Mouse (Mus musculus) lung, embryonic 16.5 days (tissue): ENCODE measurements around the gene Wdr78. TPM values are rescaled to one million over a fixed set of nuclear protein-coding genes. Genes with fewer than 3 reads are reported as not detected.

Experiments
- ATAC-seq: fragments of 200-750 bp; cut with Nextera tagmentation; 2 replicates; pipeline ENCODE4 v1.8.0; 2017; ENCODE audit warnings: low read depth, mild to moderate bottlenecking, moderate library complexity
- H3K27ac ChIP-seq: fragments of 300-500 bp; sonication (generic); 2 replicates; pipeline ENCODE4 v1.5.1; 2014; ENCODE audit warnings: mild to moderate bottlenecking, control low read depth, low read length
- H3K27me3 ChIP-seq: fragments of 300-500 bp; sonication (generic); 2 replicates; pipeline ENCODE4 v1.6.1; 2014; ENCODE audit warnings: low read depth, low read length, mixed read lengths; ENCODE audit not compliant: control insufficient read depth, insufficient read depth
- H3K36me3 ChIP-seq: fragments of 300-500 bp; sonication (generic); 2 replicates; pipeline ENCODE4 v1.6.1; 2014; ENCODE audit warnings: low read length; ENCODE audit not compliant: control insufficient read depth, insufficient read depth
- H3K4me1 ChIP-seq: fragments of 300-500 bp; sonication (generic); replicated peaks from 2 replicates; pipeline ENCODE4 v1.6.1; 2014; ENCODE audit warnings: low read length, mixed read lengths; ENCODE audit not compliant: control insufficient read depth, insufficient read depth
- H3K4me2 ChIP-seq: fragments of 300-500 bp; sonication (generic); 2 replicates; pipeline ENCODE4 v1.6.1; 2014; ENCODE audit warnings: low read depth, low read length, control low read depth
- H3K4me3 ChIP-seq: fragments of 300-500 bp; sonication (generic); 2 replicates; pipeline ENCODE4 v1.5.1; 2014; ENCODE audit warnings: mild to moderate bottlenecking, low read length, control low read depth
- H3K9ac ChIP-seq: fragments of 300-500 bp; sonication (generic); 2 replicates; pipeline ENCODE4 v1.6.1; 2014; ENCODE audit warnings: low read length, control low read depth
- H3K9me3 ChIP-seq: fragments of 300-500 bp; sonication (generic); 2 replicates; pipeline ENCODE4 v1.6.1; 2016; ENCODE audit warnings: low read length; ENCODE audit not compliant: control insufficient read depth
- WGBS: fragments of 180-500 bp; shearing (Covaris S2); extraction: QIAGEN DNeasy Blood & Tissue Kit; methylation state at CpG from one replicate; pipeline ENCODE4 v1.1.7; 2014; 5-methylcytosine and 5-hydroxymethylcytosine counted together
- polyA plus RNA-seq: library from polyadenylated mRNA; unstranded; fragments of >200 nt; fragmentation: Nextera tagmentation; extraction: Ambion mirVana; gene quantifications from 2 replicates; pipeline ENCODE4 v1.2.1, GENCODE M21; 2015

Gene Wdr78
- 5.0 and 7.6 TPM in 2 replicates for polyA plus RNA-seq

DNA sequence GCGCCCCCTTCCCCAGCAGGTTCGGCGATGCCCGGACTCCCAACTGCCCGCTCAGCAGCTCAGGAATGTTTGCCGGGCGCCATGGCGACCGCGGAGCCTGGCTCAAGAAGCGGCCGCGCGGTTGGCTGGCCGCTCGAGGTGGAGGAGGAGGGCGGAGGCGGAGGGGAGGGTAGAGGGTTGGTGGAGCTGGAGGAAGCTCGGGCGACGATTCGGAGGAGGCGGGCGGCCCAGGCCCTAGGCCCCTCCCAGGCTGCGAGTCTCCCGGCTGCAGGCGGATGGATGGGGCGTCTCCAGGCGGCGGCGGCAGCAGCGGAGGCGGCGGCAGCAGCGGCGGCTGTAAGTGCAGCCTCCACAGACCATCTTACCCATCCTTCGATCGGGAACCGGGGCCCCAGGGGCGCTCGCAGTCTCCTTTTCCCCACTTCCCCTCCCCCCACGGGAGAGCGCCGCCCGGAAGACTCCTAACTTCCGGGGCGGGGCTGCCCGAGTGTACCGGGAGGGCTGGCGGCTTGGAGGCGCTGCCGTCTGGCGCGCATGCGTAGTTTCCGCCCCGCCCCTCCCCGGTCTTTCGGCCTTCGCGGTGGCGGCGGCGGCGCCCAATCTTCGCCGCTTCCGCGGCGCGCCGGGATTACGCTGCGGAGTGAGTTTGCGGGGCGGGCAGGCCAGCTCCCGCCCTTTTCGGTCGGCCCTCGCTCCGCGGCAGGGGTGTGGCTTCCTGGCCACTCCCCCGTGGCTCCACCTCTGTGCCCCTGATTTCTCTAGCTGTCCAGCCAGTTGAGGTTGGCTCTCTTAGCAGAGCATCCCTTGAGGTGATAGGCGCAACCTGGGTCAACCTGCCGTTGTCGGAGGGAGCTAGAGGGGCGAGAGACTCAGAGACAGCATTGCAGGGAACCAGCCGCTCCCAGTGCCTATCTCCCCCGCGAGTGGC lies at the start of gene Wdr78, which contains the start of gene Mier1:
TSS of gene Wdr78 (minus strand) at position 372 of the 928 bp plus-strand sequence.
TSS of gene Mier1 (plus strand) at position 207 of the 928 bp plus-strand sequence.
- Histone ChIP-seq H3K36me3 (peaks cover 5% of the 10 kb centered on the region), H3K9ac (peak within 1 kb of the TSS; percentile 90), H3K9me3 (no peaks in the 10 kb centered on the region), H3K4me1 (peaks cover 22% of the 10 kb centered on the region), H3K27me3 (no peaks in the 10 kb centered on the region), H3K27ac (peak within 1 kb of the TSS; percentile 99), H3K4me3 (peak within 1 kb of the TSS; percentile 80), H3K4me2 (peak within 1 kb of the TSS; percentile 57)
- WGBS = 0% methylated on average over 75 of the region's 90 CpGs
- ATAC-seq = peak; percentile 99

DNA sequence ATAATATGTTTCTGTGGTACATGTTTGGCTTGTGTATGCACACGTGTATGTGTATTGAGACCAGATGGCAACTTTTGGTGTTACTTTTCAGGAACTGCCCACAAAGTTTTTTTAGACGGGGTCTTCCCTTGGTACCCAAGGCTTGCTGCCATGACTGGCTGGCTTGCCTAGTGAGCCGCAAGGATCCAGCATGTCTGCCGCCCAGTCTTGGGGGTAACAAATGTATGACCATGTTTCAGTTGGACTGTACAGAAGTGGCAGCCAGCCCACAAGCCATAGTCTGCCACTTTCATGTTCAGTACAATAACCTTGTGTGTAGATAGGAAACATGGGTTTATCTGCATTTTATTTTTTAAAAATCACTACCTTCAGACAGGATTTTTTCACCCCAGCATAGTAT lies 44.4 kb upstream of the Wdr78 start:
- Histone ChIP-seq H3K4me2 (no peak overlapping the region), H3K27me3 (no peaks in the 10 kb centered on the region), H3K27ac (no peak overlapping the region), H3K4me3 (no peak overlapping the region), H3K9me3 (no peaks in the 10 kb centered on the region), H3K4me1 (no peaks in the 10 kb centered on the region), H3K9ac (no peak overlapping the region), H3K36me3 (peaks cover 31% of the 10 kb centered on the region)
- 91% methylated on average over 4 of the region's 4 CpGs for WGBS
- ATAC-seq = no peak

DNA sequence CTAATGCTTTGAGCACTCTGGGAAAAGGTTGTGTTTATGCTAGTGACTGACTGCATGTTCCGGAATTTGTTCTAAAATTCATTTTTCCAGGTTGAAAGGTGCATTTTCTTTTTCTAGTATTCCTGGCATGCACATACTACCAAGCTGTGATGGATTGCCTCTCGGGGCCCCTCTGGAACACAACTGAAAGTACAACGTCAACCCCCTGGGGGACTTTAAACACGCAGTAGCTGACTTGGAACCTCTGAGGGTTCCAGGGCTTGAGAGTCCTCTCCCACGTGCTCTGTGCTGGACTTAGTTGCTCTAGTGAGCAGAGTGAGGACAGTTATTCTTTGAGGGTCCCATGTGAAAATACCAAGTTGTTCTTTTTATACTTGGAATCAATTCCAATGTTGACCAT lies 37.6 kb upstream of the Wdr78 start:
- no peaks in the 10 kb centered on the region for H3K4me1 ChIP-seq
- no peaks in the 10 kb centered on the region for H3K9me3 ChIP-seq
- WGBS = 88% methylated on average over 5 of the region's 5 CpGs
- no peak overlapping the region for H3K9ac ChIP-seq
- peaks cover 30% of the 10 kb centered on the region for H3K36me3 ChIP-seq
- no peak for ATAC-seq
- no peak overlapping the region for H3K27ac ChIP-seq
- no peaks in the 10 kb centered on the region for H3K27me3 ChIP-seq
- no peak overlapping the region for H3K4me2 ChIP-seq
- no peak overlapping the region for H3K4me3 ChIP-seq

DNA sequence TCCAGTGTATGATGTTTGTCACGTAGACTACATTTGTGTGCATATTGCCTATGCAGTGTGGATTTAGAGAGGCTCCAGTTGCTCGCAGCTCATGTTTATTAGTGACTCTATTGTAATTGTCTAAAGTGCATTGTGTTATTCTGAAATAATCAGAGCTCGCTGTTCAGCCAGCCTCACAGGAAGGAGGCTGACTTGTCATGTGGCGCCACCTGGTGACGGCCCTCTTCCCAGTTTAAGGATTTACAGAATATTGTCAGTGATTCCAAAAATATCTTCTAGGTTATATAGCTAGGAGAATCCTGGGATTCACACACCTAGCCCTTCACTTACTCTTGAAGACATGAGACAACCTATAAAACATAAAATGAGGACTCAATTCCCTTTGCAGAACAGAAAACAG lies 32.0 kb upstream of the Wdr78 start:
- Histone ChIP-seq H3K4me2 (no peak overlapping the region), H3K36me3 (peaks cover 30% of the 10 kb centered on the region), H3K4me3 (no peak overlapping the region), H3K9me3 (no peaks in the 10 kb centered on the region), H3K27ac (no peak overlapping the region), H3K4me1 (no peaks in the 10 kb centered on the region), H3K9ac (no peak overlapping the region), H3K27me3 (no peaks in the 10 kb centered on the region)
- ATAC-seq = no peak
- 36% methylated on average over 5 of the region's 5 CpGs for WGBS

DNA sequence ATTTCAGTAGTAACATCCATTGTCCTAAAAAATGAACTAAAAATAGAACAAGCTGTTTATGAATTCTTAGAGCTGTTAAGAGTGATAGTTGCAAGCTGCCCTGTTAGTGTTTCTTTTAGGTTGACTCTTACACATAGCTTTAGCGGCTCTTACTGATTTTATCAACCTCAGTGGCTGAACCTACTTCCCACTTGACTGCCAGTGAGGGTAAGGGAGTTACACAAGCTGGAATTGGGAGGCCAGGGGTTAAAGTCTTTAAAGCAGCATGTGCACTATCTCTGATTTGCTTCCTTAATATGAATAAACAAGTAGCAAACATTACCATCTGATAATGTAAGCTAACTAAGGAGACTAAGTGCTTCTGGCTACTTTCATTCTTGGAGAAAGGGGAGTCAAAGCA lies 22.6 kb upstream of the Wdr78 start:
- no peaks in the 10 kb centered on the region for H3K4me1 ChIP-seq
- no peak overlapping the region for H3K4me3 ChIP-seq
- no peak for ATAC-seq
- no peak overlapping the region for H3K4me2 ChIP-seq
- H3K27me3 ChIP-seq = no peaks in the 10 kb centered on the region
- no peak overlapping the region for H3K27ac ChIP-seq
- H3K9ac ChIP-seq = no peak overlapping the region
- no peaks in the 10 kb centered on the region for H3K9me3 ChIP-seq
- 31% methylated on average over 1 of the region's 1 CpGs for WGBS
- H3K36me3 ChIP-seq = peaks cover 17% of the 10 kb centered on the region

DNA sequence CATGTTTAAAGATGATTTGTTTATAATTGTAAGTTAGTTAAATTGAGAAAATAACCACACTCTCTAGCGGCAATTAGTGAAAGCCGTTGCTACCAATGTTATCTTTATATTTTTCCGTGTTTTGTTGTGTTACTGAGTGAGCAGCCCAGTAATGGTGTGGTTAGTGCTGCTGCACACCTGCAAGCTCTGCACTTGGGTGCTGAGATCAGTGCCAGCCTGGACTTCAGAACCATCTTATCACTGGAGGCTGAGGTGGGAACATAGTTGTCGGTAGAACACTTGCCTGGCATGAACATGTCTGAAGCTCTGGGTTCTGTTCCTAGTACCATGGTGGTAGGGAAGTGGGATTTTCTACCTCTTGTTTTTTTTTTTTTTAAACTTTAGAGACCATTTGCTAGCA lies 12.2 kb upstream of the Wdr78 start:
- Histone ChIP-seq H3K4me3 (no peak overlapping the region), H3K4me1 (peaks cover 5% of the 10 kb centered on the region), H3K36me3 (no peaks in the 10 kb centered on the region; the same call in 1 of the 2 replicates), H3K27ac (no peak overlapping the region), H3K27me3 (no peaks in the 10 kb centered on the region), H3K9ac (no peak overlapping the region), H3K4me2 (no peak overlapping the region), H3K9me3 (no peaks in the 10 kb centered on the region)
- ATAC-seq = no peak
- WGBS = 80% methylated on average over 4 of the region's 4 CpGs

DNA sequence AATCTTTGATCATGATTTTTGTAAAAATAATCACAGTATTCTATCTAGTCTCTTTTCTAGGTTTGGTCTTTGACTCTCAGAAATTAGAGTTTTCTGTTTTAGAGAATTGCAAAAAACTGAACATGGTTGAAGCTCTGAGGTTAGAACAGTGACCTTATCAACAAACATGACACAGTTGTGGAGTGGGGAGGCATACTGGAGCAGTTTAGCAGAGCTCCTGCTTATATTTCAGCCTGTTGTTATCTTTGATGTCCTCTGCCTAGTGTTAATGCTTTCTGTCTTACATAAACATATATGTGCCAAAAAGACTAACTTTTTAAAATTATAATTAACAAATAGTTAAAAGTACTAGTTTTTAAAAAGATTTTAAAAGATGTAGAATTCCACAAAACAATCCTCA lies 9.3 kb upstream of the Wdr78 start:
- peaks cover 18% of the 10 kb centered on the region for H3K4me1 ChIP-seq
- no peak for ATAC-seq
- H3K36me3 ChIP-seq = no peaks in the 10 kb centered on the region
- no peak overlapping the region for H3K9ac ChIP-seq
- H3K4me2 ChIP-seq = no peak overlapping the region
- H3K27ac ChIP-seq = no peak overlapping the region
- no peaks in the 10 kb centered on the region for H3K27me3 ChIP-seq
- no peak overlapping the region for H3K4me3 ChIP-seq
- H3K9me3 ChIP-seq = no peaks in the 10 kb centered on the region

DNA sequence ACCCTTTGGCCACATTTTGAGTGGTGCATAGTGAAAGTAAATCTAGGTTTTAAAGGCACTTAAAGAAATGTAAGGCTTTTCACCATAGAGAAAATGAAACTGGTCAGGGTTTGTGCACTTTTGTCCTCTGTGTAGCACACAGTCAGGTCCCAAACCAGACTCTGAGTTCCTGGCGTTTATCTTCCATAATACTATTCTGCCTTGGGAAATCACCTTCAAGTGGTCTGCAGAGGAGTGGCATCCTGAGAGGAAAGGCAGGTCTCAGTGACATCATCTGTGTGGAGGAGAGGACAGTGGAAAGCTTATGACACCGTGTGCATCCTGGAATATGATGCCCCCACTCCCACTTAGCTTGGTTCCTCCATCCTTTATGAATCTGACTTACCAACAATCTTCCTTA lies 8.7 kb upstream of the Wdr78 start:
- Histone ChIP-seq H3K9ac (no peak overlapping the region), H3K9me3 (no peaks in the 10 kb centered on the region), H3K27ac (no peak overlapping the region), H3K27me3 (no peaks in the 10 kb centered on the region), H3K4me2 (0 out of 2 replicates have a peak overlapping the region, but pooled peaks have one; percentile 5), H3K4me1 (peaks cover 19% of the 10 kb centered on the region), H3K4me3 (no peak overlapping the region), H3K36me3 (no peaks in the 10 kb centered on the region)
- WGBS = 38% methylated on average over 2 of the region's 2 CpGs
- ATAC-seq = no peak

DNA sequence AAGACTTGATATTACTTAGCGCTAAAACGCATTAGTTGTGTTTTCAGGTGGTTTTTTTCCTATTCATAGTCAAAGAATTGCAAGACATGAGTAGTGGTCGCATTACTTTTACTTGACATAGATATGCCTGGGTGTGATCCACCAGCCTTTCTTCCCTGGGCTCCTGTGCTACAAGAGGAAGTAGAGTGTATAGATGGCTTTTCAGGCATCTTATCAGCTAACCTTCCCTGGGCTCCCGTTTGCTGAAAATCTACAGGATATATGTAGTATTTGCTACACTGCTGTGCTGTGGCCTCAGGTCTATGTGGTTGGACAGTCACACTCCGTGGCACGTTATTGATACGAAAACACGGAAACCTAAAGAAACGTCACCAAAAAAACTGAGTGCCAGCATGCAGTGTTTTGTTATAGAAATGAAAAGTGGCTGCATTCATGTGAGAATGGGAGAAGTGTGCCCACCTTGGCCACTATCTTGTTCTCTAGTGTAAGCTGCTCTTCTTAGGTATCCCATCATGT lies 6.6 kb upstream of the Wdr78 start:
- H3K4me2 ChIP-seq = peak overlapping the region; percentile 74
- H3K4me1 ChIP-seq = peaks cover 19% of the 10 kb centered on the region
- no peak overlapping the region for H3K27ac ChIP-seq
- no peak overlapping the region for H3K9ac ChIP-seq
- H3K9me3 ChIP-seq = no peaks in the 10 kb centered on the region
- H3K36me3 ChIP-seq = peaks cover 5% of the 10 kb centered on the region
- H3K4me3 ChIP-seq = peak overlapping the region; percentile 93; the same call in 1 of the 2 replicates
- WGBS = 77% methylated on average over 9 of the region's 9 CpGs
- ATAC-seq = no peak
- no peaks in the 10 kb centered on the region for H3K27me3 ChIP-seq
